In the genomic region with DNA sequence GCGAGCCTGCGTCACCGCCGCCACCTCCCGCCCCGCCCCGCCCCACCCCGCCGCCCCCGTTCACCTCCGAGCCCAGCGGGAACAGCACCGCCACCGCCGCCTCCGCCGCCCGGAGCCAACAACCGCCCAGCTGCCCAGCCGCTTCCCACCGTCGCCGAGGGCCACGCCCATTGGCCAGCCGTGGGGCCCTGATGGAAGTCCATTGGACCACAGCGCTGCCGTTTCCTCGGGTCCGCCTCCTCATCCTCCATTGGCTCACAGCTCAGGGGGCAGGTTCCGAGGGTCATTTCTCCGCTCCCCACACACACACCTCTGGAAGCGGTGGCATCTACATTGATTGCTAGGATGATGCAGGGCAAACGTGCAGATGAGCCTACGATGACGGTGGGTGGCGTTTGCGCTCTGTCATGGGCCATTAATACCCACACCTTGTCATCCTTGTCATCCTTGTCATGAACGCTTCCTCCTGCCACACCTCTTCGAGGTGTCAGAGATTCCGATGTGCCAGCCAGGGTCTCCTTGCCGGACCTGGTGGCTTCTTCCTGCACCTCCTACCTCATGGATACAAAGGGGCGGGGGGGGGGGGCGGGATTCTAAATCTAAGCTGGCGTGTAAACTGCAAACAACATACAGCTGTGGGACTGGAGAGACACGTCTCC, we compare ENCODE assay signal across 8 mouse cellular contexts. TPM values are rescaled to one million over a fixed set of nuclear protein-coding genes. Genes with fewer than 3 reads are reported as not detected.
DNase-seq lines count a peak whose midpoint lies in the region; ATAC-seq and TF ChIP-seq lines count a peak whose summit lies in the region.

A gene (minus strand): TSS at position 172 of the 659 bp plus-strand sequence.

- peak within 1 kb of the TSS; percentile 78 for H3K4me3 ChIP-seq in hindbrain, embryonic 16.5 days (ENCODE audit: low read length)
- peak within 1 kb of the TSS; percentile 80 for H3K4me3 ChIP-seq in left cerebral cortex, adult 2 months

- peak; percentile 85 for DNase-seq in T-cell, adult 2 months (ENCODE audit: low spot score)
- DNase-seq in cerebellum, postnatal 36 days: peak; percentile 90 to 96
- peak; percentile 96 for DNase-seq in gastrocnemius, adult 18-20 months (ENCODE audit: low spot score)
- DNase-seq in left cerebral cortex, adult 2 months (ENCODE audit: extremely low spot score in 1 of 2, low spot score in 2 of 2): peak; percentile 91 to 94
- DNase-seq in right cerebral cortex, adult 2 months (ENCODE audit: low spot score in 2 of 2): peak; percentile 92 to 94
- peak; percentile 96 for DNase-seq in urinary bladder, postnatal 14 days (ENCODE audit: low spot score)

- intact Hi-C loops in left cerebral cortex, adult 2 months (cut with DNase I): loop anchor here (5.0 kb wide), 1 partner anchor 163 kb away; a partner anchor contains a TSS

- H3K9me3 ChIP-seq in hindbrain, embryonic 16.5 days (ENCODE audit: control insufficient read depth, low read length): no peaks in the 10 kb centered on the region

- H3K27me3 ChIP-seq in hindbrain, embryonic 16.5 days (replicated peaks; ENCODE audit: control insufficient read depth, insufficient read depth, low read length): no peaks in the 10 kb centered on the region

- peak; percentile 97 for ATAC-seq in hindbrain, embryonic 16.5 days
- ATAC-seq in megakaryocyte, adult 5-6 weeks (ENCODE audit: poor library complexity, severe bottlenecking): peak; percentile 92

- peak within 1 kb of the TSS; percentile 80 for H3K9ac ChIP-seq in hindbrain, embryonic 16.5 days (ENCODE audit: low read depth, low read length)

- peak within 1 kb of the TSS; percentile 87 for H3K27ac ChIP-seq in hindbrain, embryonic 16.5 days (ENCODE audit: low read depth, low read length)
- H3K27ac ChIP-seq in left cerebral cortex, adult 2 months: peak within 1 kb of the TSS; percentile 97

- TF ChIP-seq CTCF in left cerebral cortex, adult 2 months (IDR thresholded peaks at IDR 0.05): no peak

- H3K36me3 ChIP-seq in hindbrain, embryonic 16.5 days (ENCODE audit: control insufficient read depth, insufficient read depth, low read length): peaks cover 7% of the 10 kb centered on the region; the same call in 1 of the 2 replicates

- 1% methylated on average over 32 of the region's 45 CpGs for WGBS in hindbrain, embryonic 16.5 days

- H3K4me1 ChIP-seq in hindbrain, embryonic 16.5 days (ENCODE audit: control insufficient read depth, insufficient read depth, low read depth, low read length): peaks cover 8% of the 10 kb centered on the region

- H3K4me2 ChIP-seq in hindbrain, embryonic 16.5 days (ENCODE audit: low read length): peak within 1 kb of the TSS; percentile 72

RNA-seq across cellular contexts. Expression of the gene that starts here (rescaled TPM):
- total RNA-seq in gastrocnemius, adult 18-20 months (2021): 10 to 100 TPM; 45.9 to 48.0 TPM
- 112 and 124 TPM in 2 replicates for polyA plus RNA-seq in hindbrain, embryonic 16.5 days (2015; fragmentation: Nextera tagmentation; extraction: Ambion mirVana)
- total RNA-seq in left cerebral cortex, adult 2 months (2021): 10 to 100 TPM; 78.9 to 81.2 TPM
- 77.9 and 78.1 TPM in 2 replicates for total RNA-seq in megakaryocyte, adult 5-6 weeks (2015)
- total RNA-seq in megakaryocyte, adult 5-6 weeks (2017): 92.5 and 94.1 TPM in 2 replicates

Comparison
In these comparisons a context has a peak if more than half of its experiments do, and no peak if none do; other contexts are left out.
1. Peak in every context shown above with its lines: DNase-seq, ATAC-seq, H3K4me3 ChIP-seq and H3K27ac ChIP-seq.